Mouse (Mus musculus) ES-E14 (cell line): ENCODE measurements at regions not wholly inside any gene's neighbourhood (a gene's known extent, or its start where the extent isn't known, plus 50 kb on each side); places are given as distances from the start of the nearest gene placed in this dataset.

Experiments used
- DNase-seq: peaks from one replicate; pipeline ENCODE4 v3.0.0-alpha.2; 2013; ENCODE audit warnings: low read depth, low spot score
- H3K27ac ChIP-seq: 2 replicates; pipeline ENCODE4 v1.5.1; 2012; ENCODE audit warnings: low read depth, mild to moderate bottlenecking, low read length, moderate library complexity, mixed read lengths; ENCODE audit not compliant: poor library complexity, insufficient read depth, severe bottlenecking
- H3K36me3 ChIP-seq: 2 replicates; pipeline ENCODE4 v1.6.1; 2012; ENCODE audit warnings: mild to moderate bottlenecking, low read length, moderate library complexity, mixed read lengths; ENCODE audit not compliant: control insufficient read depth, poor library complexity, insufficient read depth, severe bottlenecking
- H3K4me1 ChIP-seq, 2 experiments: fragments of 150-350 bp in 1 of 2; sonication (generic) in 1 of 2; 2 replicates each; pipeline ENCODE4 v1.6.1; 2012; ENCODE audit warnings: low read length in 2 of 2, mild to moderate bottlenecking in 1 of 2, mixed read lengths in 1 of 2; ENCODE audit not compliant: control insufficient read depth in 2 of 2, insufficient read depth in 2 of 2, poor library complexity in 1 of 2
- H3K4me3 ChIP-seq, 2 experiments: fragments of 150-350 bp in 1 of 2; sonication (generic) in 1 of 2; 2 replicates each; pipeline ENCODE4 v1.5.1; 2012; ENCODE audit warnings: low read length in 2 of 2, low read depth in 1 of 2, mild to moderate bottlenecking in 1 of 2, mixed read lengths in 1 of 2; ENCODE audit not compliant: insufficient read depth in 1 of 2, poor library complexity in 1 of 2, severe bottlenecking in 1 of 2
- H3K9ac ChIP-seq: 2 replicates; pipeline ENCODE4 v1.6.1; 2012; ENCODE audit warnings: low read depth, mild to moderate bottlenecking, low read length, mixed read lengths; ENCODE audit not compliant: poor library complexity, insufficient read depth, severe bottlenecking
- H3K9me3 ChIP-seq: fragments of 150-350 bp; sonication (generic); 2 replicates; pipeline ENCODE4 v1.6.1; 2012; ENCODE audit warnings: low read depth, mild to moderate bottlenecking, low read length; ENCODE audit not compliant: control insufficient read depth, insufficient read depth
- CHD2 ChIP-seq: IDR thresholded peaks from 2 replicates; pipeline ENCODE4 v1.6.1; 2014; ENCODE audit warnings: mild to moderate bottlenecking, low read depth, low read length, inconsistent platforms
- HCFC1 ChIP-seq: IDR thresholded peaks from 2 replicates; pipeline ENCODE4 v1.6.1; 2012; ENCODE audit warnings: low read length, inconsistent platforms, borderline replicate concordance; ENCODE audit not compliant: insufficient read depth
- MAFK ChIP-seq: IDR thresholded peaks from 2 replicates; pipeline ENCODE4 v1.6.1; 2014; ENCODE audit warnings: mild to moderate bottlenecking, low read depth, low read length, inconsistent platforms; ENCODE audit not compliant: insufficient read depth
- ZC3H11A ChIP-seq: IDR thresholded peaks from 2 replicates; pipeline ENCODE4 v1.6.1; 2012; ENCODE audit warnings: low read depth, mild to moderate bottlenecking, inconsistent platforms, low read length, borderline replicate concordance
- ZNF384 ChIP-seq: IDR thresholded peaks from 2 replicates; pipeline ENCODE4 v1.6.1; 2012; ENCODE audit warnings: low read depth, low read length, inconsistent platforms
- in situ Hi-C, 2 experiments: fragments of 600-800 bp; cut with MboI; formaldehyde crosslinking; loops; one replicate each; pipeline ENCODE4 v1.15.1; 2025; ENCODE audit warnings: low sequenced_read_pairs in 2 of 2, inconsistent platforms in 1 of 2; ENCODE audit not compliant: unreplicated experiment in 2 of 2

DNA sequence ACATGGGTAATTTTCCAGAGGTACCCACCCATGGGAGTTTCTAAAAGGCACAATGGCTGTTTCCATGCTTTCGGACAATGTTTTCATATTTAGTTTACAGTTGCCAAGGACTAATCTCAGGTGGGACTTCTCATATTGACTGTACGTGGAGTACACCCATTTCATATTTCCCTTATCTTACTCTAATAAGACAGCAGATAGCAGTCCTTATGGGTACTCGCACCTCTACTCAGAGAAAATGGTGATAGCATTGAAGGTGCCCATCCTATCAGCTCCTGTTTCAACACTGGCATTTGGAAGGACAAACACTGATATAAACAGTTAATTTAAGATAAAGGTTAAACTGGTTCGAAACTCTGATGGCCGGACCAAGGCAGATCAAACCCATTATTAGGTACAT is 198.6 kb downstream of the Gm5447 start:
- Histone ChIP-seq H3K4me3 (no peak overlapping the region), H3K9me3 (no peaks in the 10 kb centered on the region), H3K27ac (no peak overlapping the region), H3K4me1 (no peaks in the 10 kb centered on the region), H3K9ac (no peak overlapping the region), H3K36me3 (no peaks in the 10 kb centered on the region)
- TF ChIP-seq MAFK (no peak), CHD2 (no peak), HCFC1 (no peak), ZNF384 (no peak), ZC3H11A (no peak)
- in situ Hi-C loops = no loop called here
- DNase-seq = no peak

DNA sequence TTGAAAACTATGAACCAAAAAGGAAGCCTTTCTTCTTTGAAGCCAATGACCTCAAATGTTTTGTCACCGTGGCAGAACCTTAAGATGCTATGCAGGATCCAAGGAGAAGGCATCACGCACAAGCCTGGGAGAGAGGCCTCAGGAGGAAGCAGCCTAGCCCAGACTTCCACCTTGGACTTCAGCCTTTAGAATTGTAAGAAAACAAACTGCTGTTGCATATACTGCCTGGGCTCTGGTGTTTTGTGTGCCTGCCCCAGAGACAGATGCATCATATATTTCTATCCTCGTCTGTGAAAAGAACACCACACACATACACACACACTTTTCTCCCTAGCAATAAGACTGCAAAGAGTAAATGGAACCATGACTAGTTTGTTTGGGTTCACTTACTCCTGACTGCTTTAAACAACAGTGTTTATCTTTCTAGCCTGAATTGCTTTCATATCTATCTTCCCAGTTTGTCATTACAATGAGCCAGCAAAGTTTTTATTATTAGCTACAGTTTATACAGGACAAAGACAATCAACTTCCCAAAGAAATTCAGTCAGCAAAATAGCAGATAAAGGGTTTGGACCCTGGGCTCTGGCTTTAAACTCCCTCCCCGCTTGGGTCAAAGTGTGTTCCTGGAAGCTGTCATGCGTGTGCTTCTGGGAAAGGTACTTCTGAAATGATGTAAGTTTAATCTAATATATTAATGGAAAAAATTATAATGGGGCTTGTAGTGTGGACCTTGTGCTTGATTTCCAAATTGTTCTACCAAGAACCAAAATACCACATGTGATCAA is 204.2 kb downstream of the Gm5447 start:
- in situ Hi-C loops = no loop called here
- no peaks in the 10 kb centered on the region for H3K36me3 ChIP-seq
- H3K4me3 ChIP-seq = no peak overlapping the region
- no peak overlapping the region for H3K9ac ChIP-seq
- no peak overlapping the region for H3K27ac ChIP-seq
- no peak for DNase-seq
- no peaks in the 10 kb centered on the region for H3K4me1 ChIP-seq
- H3K9me3 ChIP-seq = no peaks in the 10 kb centered on the region
- TF ChIP-seq HCFC1 (no peak), ZNF384 (no peak), MAFK (no peak), CHD2 (no peak), ZC3H11A (no peak)

DNA sequence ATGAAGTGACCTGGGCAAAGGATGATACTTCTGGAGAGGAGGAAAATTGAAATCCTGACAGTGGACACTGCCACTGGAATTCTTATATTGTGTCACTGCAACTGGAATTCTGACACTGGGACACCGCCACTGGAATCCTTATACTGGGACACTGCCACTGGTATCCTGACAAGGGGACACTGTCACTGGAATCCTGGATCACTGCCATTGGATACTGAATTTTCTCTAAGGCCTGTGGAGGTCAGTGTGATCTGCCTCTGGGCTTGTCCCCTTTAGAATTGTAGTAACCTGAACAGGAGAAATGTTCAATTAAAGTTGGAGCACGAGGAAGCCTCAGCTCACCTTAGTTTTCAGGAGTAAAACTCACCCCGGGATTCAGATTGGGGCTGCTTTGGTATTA is 205.0 kb downstream of the Gm5447 start:
- Histone ChIP-seq H3K4me1 (no peaks in the 10 kb centered on the region), H3K36me3 (no peaks in the 10 kb centered on the region), H3K27ac (no peak overlapping the region), H3K9ac (no peak overlapping the region), H3K9me3 (no peaks in the 10 kb centered on the region), H3K4me3 (no peak overlapping the region)
- no peak for DNase-seq
- no peak for TF ChIP-seq CHD2
- TF ChIP-seq MAFK = no peak
- TF ChIP-seq HCFC1 = no peak
- no peak for TF ChIP-seq ZC3H11A
- TF ChIP-seq ZNF384 = no peak
- in situ Hi-C loops = no loop called here

DNA sequence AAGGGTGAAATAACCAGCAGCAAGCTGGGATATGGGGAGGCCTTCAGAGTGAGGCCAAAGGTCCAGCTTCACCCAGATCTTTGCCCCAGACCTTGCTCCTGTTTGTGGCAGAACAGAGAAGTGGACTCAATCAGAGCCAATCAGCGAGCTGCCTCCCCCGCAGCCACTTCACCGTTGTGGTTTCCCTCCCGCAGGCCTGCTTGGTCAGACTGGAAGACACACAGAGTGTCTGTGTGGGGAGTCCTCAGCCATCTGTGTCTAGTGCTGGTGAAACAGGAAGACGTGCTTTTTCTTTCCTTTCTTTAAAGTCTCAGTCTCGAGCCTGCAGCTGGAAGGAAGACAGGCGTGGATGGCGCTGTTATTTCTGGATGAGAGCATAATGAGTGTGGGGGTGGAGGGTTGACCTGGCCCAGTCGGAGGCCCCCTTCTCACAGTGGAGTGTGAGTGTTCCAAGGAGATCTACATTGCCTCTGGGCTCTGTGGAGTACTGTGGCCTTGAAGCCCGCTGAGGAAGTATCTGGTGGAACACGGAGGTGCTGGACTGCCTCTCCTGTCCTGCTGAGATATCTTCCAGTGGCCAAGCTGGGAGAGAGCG is 205.5 kb downstream of the Gm5447 start:
- Histone ChIP-seq H3K27ac (no peak overlapping the region), H3K9ac (no peak overlapping the region), H3K9me3 (no peaks in the 10 kb centered on the region), H3K4me1 (no peaks in the 10 kb centered on the region), H3K36me3 (no peaks in the 10 kb centered on the region), H3K4me3 (no peak overlapping the region)
- no peak for DNase-seq
- TF ChIP-seq CHD2 = no peak
- TF ChIP-seq ZC3H11A = no peak
- TF ChIP-seq HCFC1 = no peak
- TF ChIP-seq ZNF384 = no peak
- no peak for TF ChIP-seq MAFK
- in situ Hi-C loops = no loop called here
